Mouse (Mus musculus) cerebellum, postnatal 10 days (tissue): ENCODE measurements around the gene Ifna13.

Source experiments
- DNase-seq, 2 experiments: peaks; one replicate each; pipeline ENCODE4 v3.0.0; 2021; ENCODE audit warnings: mixed read lengths in 2 of 2

The Ifna13 gene

GRCm38 (mm10) chr4:88644359-88644758 lies at the start of gene Ifna13:
Ifna13 (minus strand) TSS chr4:88644459.
- no peak for DNase-seq

GRCm38 (mm10) chr4:88693392-88693791 lies 49.1 kb upstream of the Ifna13 start:
- no peak for DNase-seq

DNA sequence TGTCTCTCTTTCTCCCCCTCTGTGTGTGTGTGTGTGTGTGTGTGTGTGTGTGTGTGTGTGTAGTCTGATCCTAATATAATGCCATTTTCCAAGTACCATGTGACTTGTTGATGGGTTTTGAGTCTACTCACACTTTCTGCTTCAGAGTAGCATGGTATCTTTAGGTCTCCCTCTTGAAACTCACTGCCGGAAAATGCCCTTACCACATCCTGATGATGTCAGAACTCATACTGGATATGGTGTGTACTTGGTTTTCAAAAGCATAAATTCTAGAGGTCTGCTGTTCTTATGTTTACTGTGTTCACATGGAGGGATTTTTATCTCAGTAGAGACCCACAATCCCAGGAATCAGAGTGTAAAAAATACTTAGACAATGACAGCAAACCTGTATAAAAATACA lies 48.3 kb upstream of the Ifna13 start:
- no peak for DNase-seq

GRCm38 (mm10) chr4:88691259-88691658 lies 47.0 kb upstream of the Ifna13 start, which contains the start of gene Ifnab:
Ifnab (minus strand) TSS chr4:88691359.
- DNase-seq, result no peak

DNA sequence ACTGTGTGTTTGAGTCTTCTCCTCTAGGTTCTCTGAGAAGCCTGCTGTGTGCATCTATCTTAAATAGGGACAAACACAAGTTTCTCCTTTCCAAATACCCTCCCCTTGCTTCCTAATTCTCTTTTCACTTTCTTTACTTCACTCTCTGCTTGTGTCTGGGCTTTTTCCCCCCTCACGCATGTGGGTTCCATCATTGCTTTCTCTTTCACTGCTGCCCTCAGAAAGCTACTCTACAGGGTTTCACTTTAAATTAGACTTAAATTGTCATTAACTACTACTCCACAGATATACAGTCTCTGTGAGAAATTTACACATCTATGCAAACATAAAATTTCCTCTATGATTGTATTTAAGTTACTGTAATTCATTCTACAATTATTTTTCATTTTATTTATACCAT lies 39.6 kb upstream of the Ifna13 start, which contains the start of gene Ifna2:
TSS of gene Ifna2 (minus strand) at position 101 of the 400 bp plus-strand sequence.
- no peak for DNase-seq

DNA sequence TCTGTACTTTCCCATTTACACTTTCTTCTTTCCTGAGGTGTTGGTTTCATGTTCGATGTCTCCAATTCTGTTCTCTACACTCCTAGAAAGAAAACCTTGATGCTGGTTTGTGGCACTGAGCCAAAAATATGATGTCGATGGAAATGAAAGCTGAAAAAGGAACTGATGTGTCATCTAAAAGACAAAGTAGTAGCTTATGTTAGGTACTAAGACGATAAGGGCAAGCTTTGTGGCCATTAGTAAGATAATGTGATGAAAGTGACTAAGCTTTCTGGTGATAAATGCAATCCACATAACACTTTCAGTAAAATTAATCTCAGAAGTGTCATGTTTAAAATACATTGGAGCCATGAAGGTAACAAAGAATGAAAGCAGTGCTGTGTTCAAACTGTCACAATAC lies 37.1 kb upstream of the Ifna13 start:
- no peak for DNase-seq

- peak; percentile 36 to 45 for DNase-seq
Measured at GRCm38 (mm10) chr4:88680362-88680761, 36.1 kb upstream of the Ifna13 start.

DNA sequence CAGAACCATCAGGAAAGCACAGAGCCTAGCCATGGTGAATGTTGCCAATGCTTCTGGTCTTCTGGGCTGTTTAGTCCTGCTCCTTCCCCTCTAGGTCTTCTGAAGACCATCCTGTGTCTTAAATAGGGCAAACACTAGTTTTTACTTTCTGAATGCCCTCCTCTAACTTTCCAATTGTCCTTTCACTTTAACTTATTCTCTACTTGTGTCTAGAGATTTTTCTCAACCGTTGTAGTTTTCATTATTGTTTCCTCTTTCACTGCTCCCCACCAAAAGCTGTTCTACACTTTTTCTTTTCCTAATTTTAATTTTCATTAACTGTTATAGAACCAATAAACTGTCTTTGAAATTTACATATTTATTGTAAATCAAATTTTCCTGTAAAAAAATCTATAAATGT lies 32.6 kb upstream of the Ifna13 start, which contains the start of gene Ifna16:
TSS of gene Ifna16 (minus strand) at position 101 of the 400 bp plus-strand sequence.
- DNase-seq, result no peak

GRCm38 (mm10) chr4:88655461-88655860 lies 11.2 kb upstream of the Ifna13 start:
- DNase-seq, result no peak

GRCm38 (mm10) chr4:88653644-88654043 lies 9.4 kb upstream of the Ifna13 start:
- no peak for DNase-seq

- no peak for DNase-seq
Measured at GRCm38 (mm10) chr4:88642526-88642925, 1.7 kb downstream of the Ifna13 start.

- DNase-seq, result peak; percentile 97 to 100
Measured at GRCm38 (mm10) chr4:88641077-88641831, 3.0 kb downstream of the Ifna13 start.

GRCm38 (mm10) chr4:88640704-88641076 lies 3.6 kb downstream of the Ifna13 start:
- no peak for DNase-seq

- no peak for DNase-seq
Measured at GRCm38 (mm10) chr4:88634311-88634710, 9.9 kb downstream of the Ifna13 start, which contains the start of gene C87499. C87499 (minus strand) TSS chr4:88634411.

GRCm38 (mm10) chr4:88603276-88603675 lies 41.0 kb downstream of the Ifna13 start, which contains the start of gene Ifna12:
Ifna12 (minus strand) TSS chr4:88603376.
- DNase-seq, result no peak
